Mouse (Mus musculus) thymus, postnatal 0 days (tissue): ENCODE results near the gene Lst1. TPM values are rescaled to one million over a fixed set of nuclear protein-coding genes. Genes with fewer than 3 reads are reported as not detected.

Source experiments
- DNase-seq: peaks from one replicate; pipeline ENCODE4 v3.0.0-alpha.2; 2015; ENCODE audit warnings: low spot score
- polyA plus RNA-seq: library from polyadenylated mRNA; unstranded; fragments of >200 nt; fragmentation: Nextera tagmentation; extraction: Ambion mirVana; gene quantifications from 2 replicates; pipeline ENCODE4 v1.2.1, GENCODE M21; 2015

The Lst1 gene
- polyA plus RNA-seq, 1 experiment from 2014 or later: 35.3 TPM

GRCm38 (mm10) chr17:35159638-35160037, 28.6 kb downstream of the Lst1 start:
- DNase-seq: no peak

- DNase-seq: no peak
Measured at GRCm38 (mm10) chr17:35158850-35159593, 29.2 kb downstream of the Lst1 start.

- DNase-seq: no peak
Measured at GRCm38 (mm10) chr17:35157661-35158175, 30.5 kb downstream of the Lst1 start.

GRCm38 (mm10) chr17:35157254-35157653, 31.0 kb downstream of the Lst1 start:
- DNase-seq: no peak

GRCm38 (mm10) chr17:35156461-35157200, 31.6 kb downstream of the Lst1 start:
- no peak for DNase-seq

GRCm38 (mm10) chr17:35155451-35155850, 32.8 kb downstream of the Lst1 start:
- no peak for DNase-seq

GRCm38 (mm10) chr17:35154616-35155015, 33.6 kb downstream of the Lst1 start:
- DNase-seq: no peak

GRCm38 (mm10) chr17:35153931-35154330, 34.3 kb downstream of the Lst1 start:
- no peak for DNase-seq

GRCm38 (mm10) chr17:35153077-35153476, 35.2 kb downstream of the Lst1 start:
- DNase-seq: no peak

GRCm38 (mm10) chr17:35152121-35152520, 36.1 kb downstream of the Lst1 start:
- no peak for DNase-seq

- no peak for DNase-seq
Measured at GRCm38 (mm10) chr17:35147922-35148639, 40.2 kb downstream of the Lst1 start.

- no peak for DNase-seq
Measured at GRCm38 (mm10) chr17:35147348-35147747, 40.9 kb downstream of the Lst1 start.

- no peak for DNase-seq
Measured at GRCm38 (mm10) chr17:35146139-35146538, 42.1 kb downstream of the Lst1 start.

GRCm38 (mm10) chr17:35141971-35142370, 46.3 kb downstream of the Lst1 start:
- DNase-seq: no peak

GRCm38 (mm10) chr17:35140490-35140996, 47.7 kb downstream of the Lst1 start:
- no peak for DNase-seq

- DNase-seq: no peak
Measured at GRCm38 (mm10) chr17:35139269-35139668, 49.0 kb downstream of the Lst1 start.

GRCm38 (mm10) chr17:35135591-35136320, 52.5 kb downstream of the Lst1 start:
- DNase-seq: peak; percentile 38
